Mouse (Mus musculus) forebrain, embryonic 14.5 days (tissue): ENCODE results near the gene D6Wsu163e. TPM values are rescaled to one million over a fixed set of nuclear protein-coding genes. Genes with fewer than 3 reads are reported as not detected.

Experiments
- ATAC-seq: fragments of 200-750 bp; cut with Nextera tagmentation; 2 replicates; pipeline ENCODE4 v1.8.0; 2017; ENCODE audit warnings: mild to moderate bottlenecking, moderate library complexity
- DNase-seq: peaks from one replicate; pipeline ENCODE4 v3.0.0-alpha.2; 2015; ENCODE audit warnings: low spot score
- H3K27ac ChIP-seq: fragments of 300-500 bp; sonication (generic); 2 replicates; pipeline ENCODE4 v1.5.1; 2014; ENCODE audit warnings: low read depth, mild to moderate bottlenecking, control low read depth, low read length, moderate library complexity
- H3K27me3 ChIP-seq: fragments of 300-500 bp; sonication (generic); replicated peaks from 2 replicates; pipeline ENCODE4 v1.6.1; 2014; ENCODE audit warnings: low read length, control low read depth, mixed read lengths; ENCODE audit not compliant: control insufficient read depth, insufficient read depth
- H3K36me3 ChIP-seq: fragments of 300-500 bp; sonication (generic); 2 replicates; pipeline ENCODE4 v1.6.1; 2014; ENCODE audit warnings: low read length, control low read depth; ENCODE audit not compliant: control insufficient read depth, insufficient read depth
- H3K4me1 ChIP-seq: fragments of 300-500 bp; sonication (generic); 2 replicates; pipeline ENCODE4 v1.6.1; 2014; ENCODE audit warnings: antibody characterized with exemption, low read length, control low read depth; ENCODE audit not compliant: control insufficient read depth, insufficient read depth
- H3K4me2 ChIP-seq: fragments of 300-500 bp; sonication (generic); 2 replicates; pipeline ENCODE4 v1.6.1; 2014; ENCODE audit warnings: mild to moderate bottlenecking, control low read depth, low read length
- H3K4me3 ChIP-seq: fragments of 300-500 bp; sonication (generic); 2 replicates; pipeline ENCODE4 v1.5.1; 2014; ENCODE audit warnings: low read depth, low read length, control low read depth
- H3K9ac ChIP-seq: fragments of 300-500 bp; sonication (generic); 2 replicates; pipeline ENCODE4 v1.6.1; 2014; ENCODE audit warnings: mild to moderate bottlenecking, low read length, control low read depth, moderate library complexity
- H3K9me3 ChIP-seq: fragments of 300-500 bp; sonication (generic); replicated peaks from 2 replicates; pipeline ENCODE4 v1.6.1; 2016; ENCODE audit warnings: low read length, control low read depth, mixed read lengths; ENCODE audit not compliant: control insufficient read depth
- WGBS: fragments of 180-500 bp; shearing (Covaris S2); extraction: QIAGEN DNeasy Blood & Tissue Kit; methylation state at CpG from one replicate; pipeline ENCODE4 v1.1.7; 2014; 5-methylcytosine and 5-hydroxymethylcytosine counted together
- polyA plus RNA-seq: library from polyadenylated mRNA; unstranded; fragments of >200 nt; fragmentation: Nextera tagmentation; extraction: Ambion mirVana; gene quantifications from 2 replicates; pipeline ENCODE4 v1.2.1, GENCODE M21; 2014

The D6Wsu163e gene
- polyA plus RNA-seq, 1 experiment from 2014 or later = 33.0 TPM

GRCm38 (mm10) chr6:126981539-126982234, 41.9 kb downstream of the D6Wsu163e start:
- ATAC-seq = no peak
- Histone ChIP-seq H3K4me2 (no peak overlapping the region), H3K9ac (no peak overlapping the region), H3K27me3 (no peaks in the 10 kb centered on the region), H3K9me3 (no peaks in the 10 kb centered on the region), H3K36me3 (peaks cover 12% of the 10 kb centered on the region; the same call in 1 of the 2 replicates), H3K4me3 (no peak overlapping the region), H3K4me1 (no peaks in the 10 kb centered on the region), H3K27ac (no peak overlapping the region)
- no peak for DNase-seq
- 73% methylated on average over 5 of the region's 5 CpGs for WGBS

- WGBS = 44% methylated on average over 2 of the region's 2 CpGs
- Histone ChIP-seq H3K36me3 (no peaks in the 10 kb centered on the region), H3K27ac (no peak overlapping the region), H3K9ac (no peak overlapping the region), H3K9me3 (no peaks in the 10 kb centered on the region), H3K4me3 (no peak overlapping the region), H3K4me2 (no peak overlapping the region), H3K4me1 (no peaks in the 10 kb centered on the region), H3K27me3 (no peaks in the 10 kb centered on the region)
- DNase-seq (peak; percentile 15), ATAC-seq (no peak)
Observed at GRCm38 (mm10) chr6:126993676-126994075, 53.9 kb downstream of the D6Wsu163e start.

- 88% methylated on average over 3 of the region's 3 CpGs for WGBS
- H3K4me2 ChIP-seq = no peak overlapping the region
- H3K4me1 ChIP-seq = no peaks in the 10 kb centered on the region
- H3K9ac ChIP-seq = no peak overlapping the region
- no peaks in the 10 kb centered on the region for H3K9me3 ChIP-seq
- no peak overlapping the region for H3K27ac ChIP-seq
- no peak overlapping the region for H3K4me3 ChIP-seq
- ATAC-seq = no peak
- H3K27me3 ChIP-seq = no peaks in the 10 kb centered on the region
- H3K36me3 ChIP-seq = no peaks in the 10 kb centered on the region
- DNase-seq = no peak
Observed at GRCm38 (mm10) chr6:126995494-126995893, 55.7 kb downstream of the D6Wsu163e start.

GRCm38 (mm10) chr6:126996399-126996798, 56.6 kb downstream of the D6Wsu163e start:
- DNase-seq (no peak), ATAC-seq (no peak)
- Histone ChIP-seq H3K4me3 (no peak overlapping the region), H3K9ac (no peak overlapping the region), H3K4me2 (no peak overlapping the region), H3K27ac (no peak overlapping the region), H3K4me1 (no peaks in the 10 kb centered on the region), H3K27me3 (no peaks in the 10 kb centered on the region), H3K9me3 (no peaks in the 10 kb centered on the region), H3K36me3 (no peaks in the 10 kb centered on the region)
- WGBS = 86% methylated on average over 5 of the region's 5 CpGs

- no peaks in the 10 kb centered on the region for H3K9me3 ChIP-seq
- 91% methylated on average over 3 of the region's 3 CpGs for WGBS
- H3K27ac ChIP-seq = no peak overlapping the region
- H3K36me3 ChIP-seq = no peaks in the 10 kb centered on the region
- H3K9ac ChIP-seq = no peak overlapping the region
- DNase-seq (no peak), ATAC-seq (no peak)
- H3K4me2 ChIP-seq = no peak overlapping the region
- H3K27me3 ChIP-seq = no peaks in the 10 kb centered on the region
- no peaks in the 10 kb centered on the region for H3K4me1 ChIP-seq
- no peak overlapping the region for H3K4me3 ChIP-seq
Observed at GRCm38 (mm10) chr6:127005646-127006045, 65.9 kb downstream of the D6Wsu163e start.

GRCm38 (mm10) chr6:127006551-127006950, 66.8 kb downstream of the D6Wsu163e start:
- H3K27me3 ChIP-seq = no peaks in the 10 kb centered on the region
- no peaks in the 10 kb centered on the region for H3K36me3 ChIP-seq
- no peak overlapping the region for H3K4me3 ChIP-seq
- ATAC-seq (no peak), DNase-seq (no peak)
- no peaks in the 10 kb centered on the region for H3K4me1 ChIP-seq
- H3K9me3 ChIP-seq = no peaks in the 10 kb centered on the region
- no peak overlapping the region for H3K27ac ChIP-seq
- 87% methylated on average over 3 of the region's 3 CpGs for WGBS
- H3K4me2 ChIP-seq = no peak overlapping the region
- no peak overlapping the region for H3K9ac ChIP-seq

- WGBS = 91% methylated on average over 13 of the region's 13 CpGs
- H3K9ac ChIP-seq = no peak overlapping the region
- ATAC-seq (no peak), DNase-seq (no peak)
- H3K4me2 ChIP-seq = no peak overlapping the region
- no peaks in the 10 kb centered on the region for H3K36me3 ChIP-seq
- H3K27me3 ChIP-seq = no peaks in the 10 kb centered on the region
- H3K9me3 ChIP-seq = no peaks in the 10 kb centered on the region
- no peak overlapping the region for H3K4me3 ChIP-seq
- H3K27ac ChIP-seq = no peak overlapping the region
- no peaks in the 10 kb centered on the region for H3K4me1 ChIP-seq
Observed at GRCm38 (mm10) chr6:127010021-127010420, 70.3 kb downstream of the D6Wsu163e start.

- Histone ChIP-seq H3K9ac (no peak overlapping the region), H3K4me1 (no peaks in the 10 kb centered on the region), H3K4me3 (no peak overlapping the region), H3K4me2 (no peak overlapping the region), H3K9me3 (no peaks in the 10 kb centered on the region), H3K27ac (no peak overlapping the region), H3K36me3 (no peaks in the 10 kb centered on the region), H3K27me3 (no peaks in the 10 kb centered on the region)
- no peak for ATAC-seq
- no peak for DNase-seq
- WGBS = 70% methylated on average over 13 of the region's 13 CpGs
Observed at GRCm38 (mm10) chr6:127011947-127012535, 72.3 kb downstream of the D6Wsu163e start.
